Mouse (Mus musculus): ENCODE results near the gene A130010J15Rik. TPM values are rescaled to one million over a fixed set of nuclear protein-coding genes. Genes with fewer than 3 reads are reported as not detected.

Gene A130010J15Rik
- total and polyA plus RNA-seq, 3 experiments, result 9.1 to 22.4 (median 18.6) TPM

DNA sequence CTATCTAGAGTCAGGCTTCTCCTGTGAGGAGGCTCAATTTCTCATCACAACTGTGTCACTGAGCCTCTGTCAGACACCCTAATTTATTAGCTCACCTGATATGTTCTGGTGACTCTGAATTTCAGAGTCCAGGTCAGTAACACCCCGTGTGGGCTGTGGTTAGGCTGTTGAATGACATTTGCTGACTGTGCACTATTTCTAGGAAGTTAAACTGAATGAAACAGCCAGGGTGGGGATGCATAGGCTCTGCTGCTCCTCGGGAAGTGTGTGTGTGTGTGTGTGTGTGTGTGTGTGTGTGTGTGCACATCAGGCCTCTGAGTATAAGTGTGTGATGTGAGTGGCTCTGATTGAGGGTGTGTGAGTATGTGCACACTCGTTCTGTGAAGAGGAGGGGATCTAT, 29.2 kb upstream of the A130010J15Rik start:
- Histone ChIP-seq H3K4me3 (replicated peaks in 1 of 3; ENCODE audit: low read depth in 2 of 3, low read length in 2 of 3, poor library complexity in 1 of 3) (no peak overlapping the region), H3K36me3 (replicated peaks in 1 of 2; ENCODE audit: control insufficient read depth in 1 of 2, insufficient read depth in 1 of 2, low read length in 1 of 2) (no peaks in the 10 kb centered on the region)

DNA sequence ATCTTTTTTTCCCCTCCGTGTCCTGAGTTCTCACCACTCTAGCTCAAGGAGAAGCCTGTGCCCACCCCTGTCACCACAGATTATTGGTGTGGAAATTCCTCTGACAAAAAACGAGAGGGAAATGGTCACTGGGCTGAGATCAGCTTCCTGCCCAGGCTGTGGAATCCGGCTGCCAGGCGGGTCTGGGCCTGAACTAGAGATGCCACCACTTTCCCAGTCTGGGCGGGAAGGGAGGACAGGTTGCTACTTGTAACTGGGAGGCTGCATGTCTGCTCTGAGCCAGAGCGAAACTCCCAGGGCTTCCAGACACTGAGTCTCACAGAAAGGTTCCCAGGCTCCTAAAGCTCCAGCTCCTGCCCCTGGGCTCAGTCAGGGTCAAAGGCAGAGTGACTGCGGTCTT, 26.7 kb upstream of the A130010J15Rik start:
- dilution Hi-C loops (cut with MboI; ENCODE audit: extremely low pct_ligation_motif_present, extremely low pct_unique_long_range_greater_than_20kb, low sequenced_read_pairs), result no loop called here
- no peaks in the 10 kb centered on the region for H3K9me3 ChIP-seq (replicated peaks; ENCODE audit: low read length)
- H3K36me3 ChIP-seq (replicated peaks in 1 of 2; ENCODE audit: control insufficient read depth in 1 of 2, insufficient read depth in 1 of 2, low read length in 1 of 2), result no peaks in the 10 kb centered on the region
- no peaks in the 10 kb centered on the region for H3K27me3 ChIP-seq (replicated peaks)
- H3K4me3 ChIP-seq (replicated peaks in 1 of 3; ENCODE audit: low read depth in 2 of 3, low read length in 2 of 3, poor library complexity in 1 of 3), result no peak overlapping the region
- peak overlapping the region; percentile 89; the same call in 1 of the 2 replicates for H3K27ac ChIP-seq (ENCODE audit: insufficient read depth, low read depth)
- H3K9ac ChIP-seq (ENCODE audit: insufficient read depth, low read depth), result peak overlapping the region; percentile 10; the same call in 1 of the 2 replicates
- in situ Hi-C loops (cut with MboI; ENCODE audit: low pct_ligation_motif_present, low pct_unique_long_range_greater_than_20kb, low sequenced_read_pairs), result no loop called here
- no peak for DNase-seq (ENCODE audit: extremely low read depth)
- no peaks in the 10 kb centered on the region for H3K79me2 ChIP-seq (replicated peaks; ENCODE audit: control insufficient read depth, extremely low read depth, insufficient read depth, poor library complexity, severe bottlenecking)
- H3K4me2 ChIP-seq (ENCODE audit: insufficient read depth, low read depth, poor library complexity, severe bottlenecking), result peak overlapping the region; percentile 10
- peaks cover 33 to 42% of the 10 kb centered on the region in 2 experiments for H3K4me1 ChIP-seq (ENCODE audit: control insufficient read depth in 1 of 2, insufficient read depth in 2 of 2)
- TF ChIP-seq TCF12 (IDR thresholded peaks at IDR 0.05; ENCODE audit: low read depth, low read length), result peak; percentile 94
- TF ChIP-seq MAZ (IDR thresholded peaks at IDR 0.05; ENCODE audit: low read depth, low read length), result no peak
- no peak; the same call in 1 of the 2 replicates for TF ChIP-seq POLR2A (IDR thresholded peaks at IDR 0.05; ENCODE audit: low read depth, low read length)
- TF ChIP-seq IRF4 (IDR thresholded peaks at IDR 0.05; ENCODE audit: low read depth, low read length), result peak; percentile 98
- no peak for TF ChIP-seq PAX5 (IDR thresholded peaks at IDR 0.05; ENCODE audit: low read length)
- TF ChIP-seq CTCF (conservative IDR thresholded peaks at IDR 0.05 in 1 of 2, IDR thresholded peaks at IDR 0.05 in 1 of 2; ENCODE audit: low read depth in 2 of 2, low read length in 2 of 2), result no peak
- TF ChIP-seq TBP (conservative IDR thresholded peaks at IDR 0.05; ENCODE audit: low read depth, low read length), result no peak
- TF ChIP-seq KAT2A (IDR thresholded peaks at IDR 0.05; ENCODE audit: insufficient replicate concordance, low read length), result no peak
- 0 out of 2 replicates have a peak, but pooled peaks have one; percentile 15 for TF ChIP-seq SIN3A (IDR thresholded peaks at IDR 0.05; ENCODE audit: low read length)
- no peak for TF ChIP-seq MYC (IDR thresholded peaks at IDR 0.05; ENCODE audit: low read depth, low read length)
- peak; percentile 35; the same call in 1 of the 2 replicates for TF ChIP-seq HCFC1 (IDR thresholded peaks at IDR 0.05; ENCODE audit: low read depth, low read length)
- no peak for TF ChIP-seq MXI1 (IDR thresholded peaks at IDR 0.05; ENCODE audit: low read depth, low read length)
- TF ChIP-seq POLR2AphosphoS2 (IDR thresholded peaks at IDR 0.05; ENCODE audit: low read depth, low read length), result no peak
- no peak for TF ChIP-seq USF2 (conservative IDR thresholded peaks at IDR 0.05; ENCODE audit: low read depth, low read length)
- no peak for TF ChIP-seq ZC3H11A (IDR thresholded peaks at IDR 0.05; ENCODE audit: low read depth, low read length)
- TF ChIP-seq CHD1 (IDR thresholded peaks at IDR 0.05; ENCODE audit: low read depth, low read length), result peak; percentile 99
- no peak for TF ChIP-seq UBTF (IDR thresholded peaks at IDR 0.05; ENCODE audit: low read depth, low read length)
- TF ChIP-seq ETS1 (conservative IDR thresholded peaks at IDR 0.05; ENCODE audit: low read depth, low read length), result no peak; the same call in 1 of the 2 replicates
- no peak for TF ChIP-seq ZNF384 (IDR thresholded peaks at IDR 0.05; ENCODE audit: low read depth, low read length)
- peak; percentile 87 for TF ChIP-seq EP300 (IDR thresholded peaks at IDR 0.05; ENCODE audit: low read length)
- TF ChIP-seq MEF2A (IDR thresholded peaks at IDR 0.05; ENCODE audit: borderline replicate concordance, low read depth, low read length), result peak; percentile 85; the same call in 1 of the 2 replicates
- TF ChIP-seq NRF1 (IDR thresholded peaks at IDR 0.05; ENCODE audit: low read depth, low read length), result peak; percentile 11; the same call in 1 of the 2 replicates
- peak; percentile 60 for TF ChIP-seq CHD2 (IDR thresholded peaks at IDR 0.05; ENCODE audit: low read length)
- TF ChIP-seq MAFK (IDR thresholded peaks at IDR 0.05; ENCODE audit: insufficient replicate concordance, low read length), result no peak
- TF ChIP-seq NELFE (IDR thresholded peaks at IDR 0.05; ENCODE audit: low read depth, low read length), result no peak
- TF ChIP-seq MAX (IDR thresholded peaks at IDR 0.05; ENCODE audit: low read length), result no peak
- no peak for TF ChIP-seq ZKSCAN1 (IDR thresholded peaks at IDR 0.05; ENCODE audit: borderline replicate concordance, low read depth, low read length)
- TF ChIP-seq JUN (IDR thresholded peaks at IDR 0.05; ENCODE audit: insufficient read depth, low read depth, low read length), result peak; percentile 81
- peak; percentile 71 for TF ChIP-seq BHLHE40 (IDR thresholded peaks at IDR 0.05; ENCODE audit: low read depth, low read length)
- peak; percentile 60; the same call in 1 of the 2 replicates for TF ChIP-seq RCOR1 (conservative IDR thresholded peaks at IDR 0.05; ENCODE audit: low read depth, low read length)
- TF ChIP-seq USF1 (IDR thresholded peaks at IDR 0.05; ENCODE audit: low read depth, low read length), result no peak
- TF ChIP-seq E2F4 (IDR thresholded peaks at IDR 0.05; ENCODE audit: insufficient replicate concordance, low read depth, low read length), result 0 out of 2 replicates have a peak, but pooled peaks have one; percentile 37

More for the DNA sequence above, 29.2 kb upstream of the A130010J15Rik start:
- Histone ChIP-seq H3K4me2 (ENCODE audit: insufficient read depth, low read depth, poor library complexity, severe bottlenecking) (no peak overlapping the region), H3K4me1 (ENCODE audit: control insufficient read depth in 1 of 2, insufficient read depth in 2 of 2) (peaks cover 33 to 41% of the 10 kb centered on the region in 2 experiments), H3K9ac (ENCODE audit: insufficient read depth, low read depth) (no peak overlapping the region), H3K79me2 (replicated peaks; ENCODE audit: control insufficient read depth, extremely low read depth, insufficient read depth, poor library complexity, severe bottlenecking) (no peaks in the 10 kb centered on the region), H3K27me3 (replicated peaks) (no peaks in the 10 kb centered on the region), H3K9me3 (replicated peaks; ENCODE audit: low read length) (no peaks in the 10 kb centered on the region), H3K27ac (ENCODE audit: insufficient read depth, low read depth) (no peak overlapping the region)
- no peak for DNase-seq (ENCODE audit: extremely low read depth)
- TF ChIP-seq MAFK (IDR thresholded peaks at IDR 0.05; ENCODE audit: insufficient replicate concordance, low read length), result peak; percentile 96
- TF ChIP-seq JUND (conservative IDR thresholded peaks at IDR 0.05; ENCODE audit: low read depth, low read length), result no peak
- no peak for TF ChIP-seq MEF2A (IDR thresholded peaks at IDR 0.05; ENCODE audit: borderline replicate concordance, low read depth, low read length)
- in situ Hi-C loops (cut with MboI; ENCODE audit: low pct_ligation_motif_present, low pct_unique_long_range_greater_than_20kb, low sequenced_read_pairs) (no loop called here), dilution Hi-C loops (cut with MboI; ENCODE audit: extremely low pct_ligation_motif_present, extremely low pct_unique_long_range_greater_than_20kb, low sequenced_read_pairs) (no loop called here)

Measured in CH12.LX (cell line).